In the genomic region with DNA sequence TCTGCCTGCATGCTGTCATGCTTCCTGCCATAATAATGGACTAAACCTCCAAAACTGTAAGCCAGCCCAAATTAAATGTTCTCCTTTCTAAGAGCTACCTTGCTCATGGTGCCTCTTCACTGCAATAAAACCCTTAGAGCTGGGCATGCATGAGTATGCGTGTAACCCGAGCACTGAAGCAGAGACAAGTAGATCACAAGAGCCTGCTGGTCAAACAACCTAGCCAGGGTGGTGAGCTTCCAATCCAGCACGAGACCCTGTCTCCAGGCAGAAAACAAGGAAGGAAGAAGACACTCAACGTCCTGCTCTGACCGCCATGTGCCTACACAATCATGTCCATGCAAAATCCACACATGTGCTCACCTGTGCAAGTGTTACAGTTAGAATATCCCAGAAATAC, we compare ENCODE assay signal across 11 mouse cellular contexts.
"Had no signal": no experiment of that assay in that cellular context is flagged by ENCODE, and none has a peak within 500 bp of the region (broad histone marks: within the 10 kb centered on the region; RNA-seq: fewer than 3 reads in every experiment).

No protein-coding gene starts in this region.

- H3K9ac ChIP-seq: limb, embryonic 13.5 days; liver, embryonic 14.5 days; midbrain, embryonic 13.5 days had no signal

- H3K27ac ChIP-seq: limb, embryonic 13.5 days; liver, embryonic 14.5 days; midbrain, embryonic 13.5 days; stomach, postnatal 0 days had no signal

- H3K27me3 ChIP-seq: limb, embryonic 13.5 days; midbrain, embryonic 13.5 days had no signal

- DNase-seq: kidney, adult 2 months; kidney, postnatal 10 days; left cerebral cortex, postnatal 4 days; lung, postnatal 4 days; right cerebral cortex, adult 18-20 months; right cerebral cortex, postnatal 25 days; thymus, postnatal 4 days had no signal

- ATAC-seq: midbrain, embryonic 13.5 days had no signal

- H3K9me3 ChIP-seq: limb, embryonic 13.5 days; midbrain, embryonic 13.5 days had no signal

- H3K4me2 ChIP-seq: limb, embryonic 13.5 days; midbrain, embryonic 13.5 days had no signal

- H3K4me3 ChIP-seq: limb, embryonic 13.5 days; midbrain, embryonic 13.5 days had no signal

- H3K36me3 ChIP-seq: limb, embryonic 13.5 days; midbrain, embryonic 13.5 days had no signal
